9 mouse cellular contexts compared by ENCODE assay signal in the genomic region with DNA sequence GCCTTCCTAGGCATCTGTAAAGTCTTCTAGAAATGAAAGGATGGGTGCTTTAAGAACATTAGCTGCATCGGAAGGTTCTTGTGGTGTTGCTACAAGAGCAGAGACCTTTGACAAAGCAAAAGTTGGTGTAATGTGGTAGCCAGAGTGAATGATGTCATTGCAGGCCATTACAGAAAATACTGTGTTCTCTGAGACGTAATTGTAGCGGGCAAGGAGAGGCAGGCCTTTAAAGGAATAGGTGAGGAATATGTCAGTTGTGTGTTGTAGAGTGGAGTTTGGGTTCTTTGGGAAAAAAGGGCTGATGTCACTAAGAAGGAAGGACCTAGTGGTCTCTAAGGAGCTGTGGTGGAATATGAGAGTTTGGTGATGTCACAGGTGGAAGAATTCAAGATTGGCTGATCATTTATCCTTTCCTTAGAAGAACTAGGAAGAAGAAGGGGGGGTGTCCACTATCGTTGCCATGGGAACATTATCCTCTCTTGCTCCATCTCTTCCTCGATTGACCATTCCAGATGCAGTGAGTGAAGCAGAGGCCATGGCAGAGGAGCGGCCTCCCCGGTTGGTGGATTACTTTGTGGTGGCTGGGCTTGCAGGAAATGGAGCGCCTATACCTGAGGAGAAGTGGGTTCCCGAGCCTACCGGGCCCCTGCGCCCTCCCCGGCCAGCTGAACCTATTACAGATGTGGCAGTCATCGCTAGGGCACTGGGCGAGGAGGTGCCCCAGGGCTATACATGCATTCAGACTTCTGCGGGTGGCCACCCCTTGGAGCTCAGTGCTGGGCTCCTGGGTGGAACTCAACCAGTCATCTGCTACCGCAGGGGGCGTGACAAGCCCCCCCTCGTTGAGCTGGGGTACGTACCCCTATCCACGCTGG. TPM values are rescaled to one million over a fixed set of nuclear protein-coding genes. Genes with fewer than 3 reads are reported as not detected.
DNase-seq lines count a peak whose midpoint lies in the region; ATAC-seq and TF ChIP-seq lines count a peak whose summit lies in the region.
"Had no signal": no experiment of that assay in that cellular context is flagged by ENCODE, and none has a peak within 500 bp of the region (broad histone marks: within the 10 kb centered on the region; RNA-seq: fewer than 3 reads in every experiment).

No protein-coding gene starts in this region.

- no peak for TF ChIP-seq CTCF in G1E (IDR thresholded peaks at IDR 0.05; ENCODE audit: low read depth, low read length)

- ATAC-seq in kidney, embryonic 14.5 days (ENCODE audit: low FRiP score, low TSS enrichment), result no peak
- ATAC-seq in G1E (ENCODE audit: extremely low read depth, insufficient number of reproducible peaks, low FRiP score, poor library complexity, severe bottlenecking), result no peak
- no peak for ATAC-seq in midbrain, embryonic 15.5 days (replicated peaks)
- ATAC-seq in cerebellum, adult (ENCODE audit: insufficient number of reproducible peaks, low FRiP score, low TSS enrichment), result no peak

- H3K36me3 ChIP-seq in kidney, embryonic 14.5 days (ENCODE audit: control insufficient read depth, insufficient read depth, low read length), result peaks cover 25% of the 10 kb centered on the region
- peaks cover 74% of the 10 kb centered on the region for H3K36me3 ChIP-seq in G1E (replicated peaks)
- H3K36me3 ChIP-seq in embryonic facial prominence, embryonic 10.5 days (replicated peaks), result peaks cover 62% of the 10 kb centered on the region
- H3K36me3 ChIP-seq in midbrain, embryonic 15.5 days (replicated peaks), result peaks cover 21% of the 10 kb centered on the region

- peak overlapping the region; percentile 84 for H3K4me2 ChIP-seq in kidney, embryonic 14.5 days (replicated peaks; ENCODE audit: low read depth, low read length)
- H3K4me2 ChIP-seq in midbrain, embryonic 15.5 days, result peak overlapping the region; percentile 78; the same call in 1 of the 2 replicates

- no peaks in the 10 kb centered on the region for H3K9me3 ChIP-seq in kidney, embryonic 14.5 days (ENCODE audit: control insufficient read depth, low read length)
- no peaks in the 10 kb centered on the region for H3K9me3 ChIP-seq in G1E (replicated peaks)
- no peaks in the 10 kb centered on the region for H3K9me3 ChIP-seq in embryonic facial prominence, embryonic 10.5 days
- no peaks in the 10 kb centered on the region for H3K9me3 ChIP-seq in midbrain, embryonic 15.5 days

- no peak overlapping the region; the same call in 1 of the 2 replicates for H3K9ac ChIP-seq in kidney, embryonic 14.5 days (ENCODE audit: low read depth, low read length)
- H3K9ac ChIP-seq in midbrain, embryonic 15.5 days, result no peak overlapping the region

- H3K4me1 ChIP-seq in kidney, embryonic 14.5 days (ENCODE audit: control insufficient read depth, insufficient read depth, low read length), result peaks cover 9% of the 10 kb centered on the region; the same call in 1 of the 2 replicates
- peaks cover 58% of the 10 kb centered on the region for H3K4me1 ChIP-seq in G1E (ENCODE audit: insufficient read depth, low read depth, low read length)
- H3K4me1 ChIP-seq in embryonic facial prominence, embryonic 10.5 days, result peaks cover 31% of the 10 kb centered on the region
- H3K4me1 ChIP-seq in midbrain, embryonic 15.5 days, result peaks cover 14% of the 10 kb centered on the region

- intact Hi-C loops in left cerebral cortex, postnatal 10 days (cut with DNase I), result loop anchor here (5.0 kb wide), 2 partner anchors 85 to 105 kb away; no protein-coding TSS in a partner anchor

- WGBS in kidney, embryonic 14.5 days, result 95% methylated on average over 20 of the region's 20 CpGs
- 92% methylated on average over 20 of the region's 20 CpGs for WGBS in embryonic facial prominence, embryonic 10.5 days
- WGBS in midbrain, embryonic 15.5 days, result 91% methylated on average over 20 of the region's 20 CpGs

- H3K27ac ChIP-seq in kidney, embryonic 14.5 days (ENCODE audit: low read depth, low read length), result no peak overlapping the region; the same call in 1 of the 2 replicates
- H3K27ac ChIP-seq in embryonic facial prominence, embryonic 10.5 days (replicated peaks), result no peak overlapping the region
- H3K27ac ChIP-seq in midbrain, embryonic 15.5 days, result no peak overlapping the region

- no peak overlapping the region for H3K4me3 ChIP-seq in kidney, embryonic 14.5 days (ENCODE audit: low read length)
- H3K4me3 ChIP-seq in G1E (ENCODE audit: low read depth, low read length), result peak overlapping the region; percentile 80
- peak overlapping the region; percentile 82; the same call in 1 of the 2 replicates for H3K4me3 ChIP-seq in embryonic facial prominence, embryonic 10.5 days
- no peak overlapping the region for H3K4me3 ChIP-seq in midbrain, embryonic 15.5 days

- DNase-seq in kidney, postnatal 25 days, result no peak
- DNase-seq in G1E (ENCODE audit: low spot score), result no peak
- no peak for DNase-seq in embryonic facial prominence, embryonic 10.5 days (ENCODE audit: low spot score)
- no peak for DNase-seq in left cerebral cortex, postnatal 10 days (ENCODE audit: extremely low spot score in 1 of 2, low spot score in 2 of 2)
- no peak for DNase-seq in urinary bladder, postnatal 4 days (ENCODE audit: low spot score in 2 of 2)
- DNase-seq: kidney, adult 8-10 months had no signal

- H3K27me3 ChIP-seq in kidney, embryonic 14.5 days (ENCODE audit: control insufficient read depth, insufficient read depth, low read length), result no peaks in the 10 kb centered on the region
- no peaks in the 10 kb centered on the region for H3K27me3 ChIP-seq in G1E (ENCODE audit: insufficient read depth, low read length)
- no peaks in the 10 kb centered on the region for H3K27me3 ChIP-seq in embryonic facial prominence, embryonic 10.5 days (replicated peaks; ENCODE audit: low read depth, poor library complexity, severe bottlenecking)
- H3K27me3 ChIP-seq in midbrain, embryonic 15.5 days (replicated peaks), result no peaks in the 10 kb centered on the region

RNA-seq across cellular contexts. Expression of gene Dennd4b, which starts 2.2 kb away (rescaled TPM):
- polyA plus RNA-seq in kidney, embryonic 14.5 days (2014; fragmentation: Nextera tagmentation; extraction: Ambion mirVana), result 2.9 and 4.5 TPM in 2 replicates
- total RNA-seq in G1E (2014; fragmentation: Nextera tagmentation), result 42.3 and 68.2 TPM in 2 replicates
- 9.8 and 15.2 TPM in 2 replicates for total RNA-seq in G1E (2017)
- polyA plus RNA-seq in G1E (2012), result 73.7 and 105 TPM in 2 replicates
- 4.3 and 5.3 TPM in 2 replicates for polyA plus RNA-seq in embryonic facial prominence, embryonic 10.5 days (2016; fragmentation: Nextera tagmentation; extraction: Ambion mirVana)
- 7.4 and 11.2 TPM in 2 replicates for polyA plus RNA-seq in midbrain, embryonic 15.5 days (2015; fragmentation: Nextera tagmentation; extraction: Ambion mirVana)
- total RNA-seq in left cerebral cortex, postnatal 10 days (2021), result 10 to 100 TPM; 25.2 to 27.1 TPM

RNA-seq across cellular contexts. Expression of gene Crtc2, which starts 13.2 kb away (rescaled TPM):
- 16.9 and 21.5 TPM in 2 replicates for polyA plus RNA-seq in kidney, embryonic 14.5 days (2014; fragmentation: Nextera tagmentation; extraction: Ambion mirVana)
- total RNA-seq in G1E (2014; fragmentation: Nextera tagmentation) (51.8 and 67.0 TPM in 2 replicates), G1E (2017) (6.4 and 9.6 TPM in 2 replicates)
- 58.5 and 68.9 TPM in 2 replicates for polyA plus RNA-seq in G1E (2012)
- 26.1 and 26.8 TPM in 2 replicates for polyA plus RNA-seq in embryonic facial prominence, embryonic 10.5 days (2016; fragmentation: Nextera tagmentation; extraction: Ambion mirVana)
- polyA plus RNA-seq in midbrain, embryonic 15.5 days (2015; fragmentation: Nextera tagmentation; extraction: Ambion mirVana), result 24.0 and 26.6 TPM in 2 replicates
- total RNA-seq in left cerebral cortex, postnatal 10 days (2021), result 10 to 100 TPM; 26.4 to 31.2 TPM

RNA-seq across cellular contexts. Expression of gene Slc39a1, which starts 19.2 kb away (rescaled TPM):
- polyA plus RNA-seq in kidney, embryonic 14.5 days (2014; fragmentation: Nextera tagmentation; extraction: Ambion mirVana), result 102 and 105 TPM in 2 replicates
- 31.8 and 35.8 TPM in 2 replicates for total RNA-seq in G1E (2014; fragmentation: Nextera tagmentation)
- total RNA-seq in G1E (2017), result 38.0 and 42.7 TPM in 2 replicates
- polyA plus RNA-seq in G1E (2012), result 14.0 and 15.6 TPM in 2 replicates
- 60.9 and 64.2 TPM in 2 replicates for polyA plus RNA-seq in embryonic facial prominence, embryonic 10.5 days (2016; fragmentation: Nextera tagmentation; extraction: Ambion mirVana)
- 48.4 and 52.1 TPM in 2 replicates for polyA plus RNA-seq in midbrain, embryonic 15.5 days (2015; fragmentation: Nextera tagmentation; extraction: Ambion mirVana)
- total RNA-seq in left cerebral cortex, postnatal 10 days (2021), result 10 to 100 TPM; 47.7 to 49.0 TPM

RNA-seq across cellular contexts. Expression of gene Creb3l4, which starts 23.8 kb away (rescaled TPM):
- 5.7 and 6.6 TPM in 2 replicates for polyA plus RNA-seq in kidney, embryonic 14.5 days (2014; fragmentation: Nextera tagmentation; extraction: Ambion mirVana)
- total RNA-seq in G1E (2014; fragmentation: Nextera tagmentation), result not detected in 2 replicates
- 0.16 TPM in 1 of 2 replicates, not detected in the other for total RNA-seq in G1E (2017)
- not detected in 2 replicates for polyA plus RNA-seq in G1E (2012)
- polyA plus RNA-seq in embryonic facial prominence, embryonic 10.5 days (2016; fragmentation: Nextera tagmentation; extraction: Ambion mirVana), result 4.2 and 6.1 TPM in 2 replicates
- 1.6 and 2.3 TPM in 2 replicates for polyA plus RNA-seq in midbrain, embryonic 15.5 days (2015; fragmentation: Nextera tagmentation; extraction: Ambion mirVana)
- total RNA-seq in left cerebral cortex, postnatal 10 days (2021), result under 1 TPM in 1 of 2 experiments, not detected in 1; 0.24 TPM

RNA-seq across cellular contexts. Expression of gene Gatad2b, which starts 25.8 kb away (rescaled TPM):
- 24.5 and 25.4 TPM in 2 replicates for polyA plus RNA-seq in kidney, embryonic 14.5 days (2014; fragmentation: Nextera tagmentation; extraction: Ambion mirVana)
- 176 and 211 TPM in 2 replicates for total RNA-seq in G1E (2014; fragmentation: Nextera tagmentation)
- 15.2 and 19.1 TPM in 2 replicates for total RNA-seq in G1E (2017)
- 5.1 and 6.8 TPM in 2 replicates for polyA plus RNA-seq in G1E (2012)
- 13.6 and 15.7 TPM in 2 replicates for polyA plus RNA-seq in embryonic facial prominence, embryonic 10.5 days (2016; fragmentation: Nextera tagmentation; extraction: Ambion mirVana)
- polyA plus RNA-seq in midbrain, embryonic 15.5 days (2015; fragmentation: Nextera tagmentation; extraction: Ambion mirVana), result 13.2 and 14.5 TPM in 2 replicates
- 10 to 100 TPM; 90.0 to 90.5 TPM for total RNA-seq in left cerebral cortex, postnatal 10 days (2021)

Comparison
In these comparisons a context has a peak if more than half of its experiments do, and no peak if none do; other contexts are left out.
1. H3K4me3 ChIP-seq: peak in G1E (single experiment) and embryonic facial prominence, embryonic 10.5 days (single experiment); none in kidney, embryonic 14.5 days (single experiment) and midbrain, embryonic 15.5 days (single experiment).